Mouse (Mus musculus) lung, adult 2 months (tissue): ENCODE data around the gene Tdrd5.

Experiments
- CTCF ChIP-seq: fragments of 200-500 bp; IDR thresholded peaks from 2 replicates; pipeline ENCODE4 v1.5.1; 2011; ENCODE audit warnings: mild to moderate bottlenecking, low read length, control low read depth; ENCODE audit not compliant: insufficient read depth
- POLR2A ChIP-seq: fragments of 200-500 bp; IDR thresholded peaks from 2 replicates; pipeline ENCODE4 v1.6.1; 2011; ENCODE audit warnings: low read depth, mild to moderate bottlenecking, control low read depth, low read length, borderline replicate concordance; ENCODE audit errors: extremely low read depth

GRCm38 (mm10) chr1:156290016-156290415 lies 13.4 kb downstream of the Tdrd5 start:
- TF ChIP-seq CTCF, result no peak
- TF ChIP-seq POLR2A, result no peak
